Mouse (Mus musculus) CH12.LX (cell line): ENCODE results near the gene Actl10. TPM values are rescaled to one million over a fixed set of nuclear protein-coding genes. Genes with fewer than 3 reads are reported as not detected.

ENCODE experiments used
- DNase-seq: peaks from one replicate; pipeline ENCODE4 v3.0.0-alpha.2; 2013; ENCODE audit errors: extremely low read depth
- H3K27ac ChIP-seq: 2 replicates; pipeline ENCODE4 v1.5.1; 2012; ENCODE audit warnings: low read depth, mild to moderate bottlenecking, control low read depth, moderate library complexity; ENCODE audit not compliant: insufficient read depth
- H3K27me3 ChIP-seq: replicated peaks from 2 replicates; pipeline ENCODE3; 2012; ENCODE audit warnings: inconsistent platforms
- H3K36me3 ChIP-seq, 2 experiments: replicated peaks in 1 of 2; 2 replicates each; pipeline versions ENCODE3 to v1.6.1; 2012; ENCODE audit warnings: inconsistent platforms in 1 of 2, low read length in 1 of 2, mild to moderate bottlenecking in 1 of 2, mixed read lengths in 1 of 2, moderate library complexity in 1 of 2; ENCODE audit not compliant: control insufficient read depth in 1 of 2, insufficient read depth in 1 of 2
- H3K4me1 ChIP-seq, 2 experiments: 2 replicates each; pipeline ENCODE4 v1.6.1; 2012; ENCODE audit warnings: inconsistent platforms in 1 of 2, moderate library complexity in 1 of 2; ENCODE audit not compliant: insufficient read depth in 2 of 2, control insufficient read depth in 1 of 2
- H3K4me2 ChIP-seq: 2 replicates; pipeline ENCODE4 v1.6.1; 2012; ENCODE audit warnings: low read depth, mild to moderate bottlenecking, control low read depth; ENCODE audit not compliant: poor library complexity, insufficient read depth, severe bottlenecking
- H3K4me3 ChIP-seq, 3 experiments: fragments of 150-350 bp in 1 of 3; sonication (generic) in 1 of 3; replicated peaks in 1 of 3; 2 replicates each; pipeline versions ENCODE3 to v1.5.1; 2011 to 2012; ENCODE audit warnings: low read depth in 2 of 3, low read length in 2 of 3, mild to moderate bottlenecking in 2 of 3, moderate library complexity in 2 of 3, control low read depth in 1 of 3, improper control_type of control experiment in 1 of 3, inconsistent platforms in 1 of 3, mixed read lengths in 1 of 3; ENCODE audit not compliant: poor library complexity in 1 of 3
- H3K79me2 ChIP-seq: replicated peaks from 2 replicates; pipeline ENCODE4 v1.6.1; 2012; ENCODE audit warnings: mild to moderate bottlenecking, moderate library complexity; ENCODE audit not compliant: control insufficient read depth, poor library complexity, insufficient read depth, severe bottlenecking; ENCODE audit errors: extremely low read depth
- H3K9ac ChIP-seq: 2 replicates; pipeline ENCODE4 v1.6.1; 2012; ENCODE audit warnings: low read depth, mild to moderate bottlenecking, control low read depth, moderate library complexity; ENCODE audit not compliant: insufficient read depth
- H3K9me3 ChIP-seq: replicated peaks from 2 replicates; pipeline ENCODE3; 2012; ENCODE audit warnings: low read length, inconsistent platforms, mixed read lengths
- BHLHE40 ChIP-seq: IDR thresholded peaks from 2 replicates; pipeline ENCODE4 v1.6.1; 2011; ENCODE audit warnings: mild to moderate bottlenecking, low read depth, low read length, improper control_type of control experiment
- CTCF ChIP-seq, 2 experiments: IDR thresholded peaks in 1 of 2; conservative IDR thresholded peaks in 1 of 2; 2 replicates each; pipeline ENCODE4 v1.5.1; 2011 to 2012; ENCODE audit warnings: low read depth in 2 of 2, low read length in 2 of 2, improper control_type of control experiment in 1 of 2, inconsistent platforms in 1 of 2, mild to moderate bottlenecking in 1 of 2, moderate library complexity in 1 of 2
- ELF1 ChIP-seq: IDR thresholded peaks from 2 replicates; pipeline ENCODE4 v1.6.1; 2014; ENCODE audit warnings: low read depth, mild to moderate bottlenecking, inconsistent platforms, low read length, improper control_type of control experiment
- EP300 ChIP-seq: IDR thresholded peaks from 2 replicates; pipeline ENCODE4 v1.6.1; 2011; ENCODE audit warnings: low read length, improper control_type of control experiment
- IRF4 ChIP-seq: IDR thresholded peaks from 2 replicates; pipeline ENCODE4 v1.6.1; 2014; ENCODE audit warnings: low read depth, mild to moderate bottlenecking, inconsistent platforms, low read length, improper control_type of control experiment
- MAFK ChIP-seq: IDR thresholded peaks from 2 replicates; pipeline ENCODE4 v1.6.1; 2011; ENCODE audit warnings: low read length, improper control_type of control experiment; ENCODE audit not compliant: insufficient replicate concordance
- MYC ChIP-seq: IDR thresholded peaks from 2 replicates; pipeline ENCODE4 v1.6.1; 2011; ENCODE audit warnings: low read depth, mild to moderate bottlenecking, improper control_type of control experiment, low read length
- NELFE ChIP-seq: IDR thresholded peaks from 2 replicates; pipeline ENCODE4 v1.6.1; 2011; ENCODE audit warnings: low read depth, low read length, improper control_type of control experiment
- RAD21 ChIP-seq: IDR thresholded peaks from 2 replicates; pipeline ENCODE4 v1.6.1; 2011; ENCODE audit warnings: low read depth, mild to moderate bottlenecking, low read length, improper control_type of control experiment, moderate library complexity
- RCOR1 ChIP-seq: conservative IDR thresholded peaks from 2 replicates; pipeline ENCODE4 v1.6.1; 2012; ENCODE audit warnings: low read depth, mild to moderate bottlenecking, inconsistent platforms, low read length, improper control_type of control experiment
- SMC3 ChIP-seq: IDR thresholded peaks from 2 replicates; pipeline ENCODE4 v1.6.1; 2011; ENCODE audit warnings: low read depth, low read length, improper control_type of control experiment
- UBTF ChIP-seq: IDR thresholded peaks from 2 replicates; pipeline ENCODE4 v1.6.1; 2012; ENCODE audit warnings: low read depth, mild to moderate bottlenecking, inconsistent platforms, low read length, improper control_type of control experiment, moderate library complexity
- USF2 ChIP-seq: conservative IDR thresholded peaks from 2 replicates; pipeline ENCODE4 v1.6.1; 2011; ENCODE audit warnings: low read depth, low read length, improper control_type of control experiment
- ZC3H11A ChIP-seq: IDR thresholded peaks from 2 replicates; pipeline ENCODE4 v1.6.1; 2012; ENCODE audit warnings: low read depth, mild to moderate bottlenecking, inconsistent platforms, low read length, improper control_type of control experiment
- ZKSCAN1 ChIP-seq: IDR thresholded peaks from 2 replicates; pipeline ENCODE4 v1.6.1; 2012; ENCODE audit warnings: low read depth, inconsistent platforms, low read length, improper control_type of control experiment, borderline replicate concordance
- ZNF384 ChIP-seq: IDR thresholded peaks from 2 replicates; pipeline ENCODE4 v1.6.1; 2012; ENCODE audit warnings: low read depth, low read length, improper control_type of control experiment, inconsistent platforms
- dilution Hi-C: fragments of 300-500 bp; cut with MboI; formaldehyde crosslinking; loops from 2 replicates; pipeline ENCODE4 v1.14.3; 2020; ENCODE audit warnings: low sequenced_read_pairs; ENCODE audit not compliant: extremely low pct_unique_long_range_greater_than_20kb, extremely low pct_ligation_motif_present
- in situ Hi-C: fragments of 300-500 bp; cut with MboI; formaldehyde crosslinking; loops from 3 replicates; pipeline ENCODE4 v1.14.3; 2019; ENCODE audit warnings: low sequenced_read_pairs, low pct_ligation_motif_present, low pct_unique_long_range_greater_than_20kb, mixed read lengths
- polyA plus RNA-seq: library from polyadenylated mRNA; unstranded; fragments of >175 nt; gene quantifications from 2 replicates; pipeline ENCODE4 v1.2.1, GENCODE M21; 2012; ENCODE audit warnings: low read depth; ENCODE audit not compliant: insufficient read length
- total RNA-seq, 2 experiments: library from RNA; depleted of rRNA; stranded (reverse); fragments of 300-350 nt in 1 of 2; fragments of >200 nt in 1 of 2; gene quantifications; 2 replicates each; pipeline ENCODE4 v1.2.3; 2012 to 2014

The Actl10 gene
- total and polyA plus RNA-seq, 3 experiments: 0.20 to 0.25 TPM; not detected in 1

DNA sequence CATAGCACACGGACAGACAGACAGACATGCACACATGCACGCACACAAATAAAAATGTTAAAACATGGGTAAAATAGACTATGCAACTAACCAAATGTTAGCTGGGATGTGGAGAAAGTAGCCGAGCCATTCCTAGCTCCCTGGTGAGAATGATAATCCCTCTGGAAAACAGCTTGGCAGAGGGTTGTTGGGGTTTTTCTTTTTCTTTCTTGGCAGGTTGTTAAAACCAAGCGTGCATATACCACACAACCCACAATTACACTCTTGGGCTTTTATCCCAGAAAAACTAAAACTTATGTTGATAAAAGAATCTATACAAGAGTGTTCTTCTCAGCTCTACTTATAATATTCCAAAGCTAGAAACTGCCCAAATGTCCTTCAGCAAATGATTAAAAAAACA is 37.5 kb downstream of the Actl10 start:
- no peaks in the 10 kb centered on the region for H3K4me1 ChIP-seq
- H3K9me3 ChIP-seq: no peaks in the 10 kb centered on the region
- no peak overlapping the region for H3K4me2 ChIP-seq
- dilution Hi-C loops: no loop called here
- H3K79me2 ChIP-seq: no peaks in the 10 kb centered on the region
- no peak overlapping the region for H3K27ac ChIP-seq
- no peak overlapping the region for H3K4me3 ChIP-seq
- TF ChIP-seq IRF4 (no peak), UBTF (no peak), NELFE (no peak)
- H3K27me3 ChIP-seq: no peaks in the 10 kb centered on the region
- DNase-seq: no peak
- H3K9ac ChIP-seq: no peak overlapping the region
- in situ Hi-C loops: no loop called here
- peaks cover 2 to 21% of the 10 kb centered on the region in 2 experiments for H3K36me3 ChIP-seq

- in situ Hi-C loops: no loop called here
- no peak for TF ChIP-seq ZNF384
- TF ChIP-seq ZKSCAN1: no peak
- no peak for TF ChIP-seq MAFK
- TF ChIP-seq ZC3H11A: no peak
- TF ChIP-seq RCOR1: no peak
- TF ChIP-seq IRF4: no peak
- TF ChIP-seq BHLHE40: no peak
- TF ChIP-seq NELFE: no peak
- dilution Hi-C loops: no loop called here
- H3K27ac ChIP-seq: no peak overlapping the region
- H3K4me3 ChIP-seq: no peak overlapping the region
- no peak for DNase-seq
- H3K4me2 ChIP-seq: no peak overlapping the region
- H3K36me3 ChIP-seq: peaks cover 5 to 30% of the 10 kb centered on the region in 2 experiments
- H3K9ac ChIP-seq: no peak overlapping the region
- H3K79me2 ChIP-seq: no peaks in the 10 kb centered on the region
- no peaks in the 10 kb centered on the region for H3K27me3 ChIP-seq
- no peaks in the 10 kb centered on the region for H3K9me3 ChIP-seq
- no peaks in the 10 kb centered on the region for H3K4me1 ChIP-seq
These were observed 39.7 kb downstream of the Actl10 start for GRCm38 (mm10) chr2:154591239-154591638.

- H3K27me3 ChIP-seq: no peaks in the 10 kb centered on the region
- no peaks in the 10 kb centered on the region for H3K79me2 ChIP-seq
- in situ Hi-C loops: no loop called here
- no peak overlapping the region for H3K4me3 ChIP-seq
- H3K36me3 ChIP-seq: peaks cover 2 to 18% of the 10 kb centered on the region in 2 experiments
- no peaks in the 10 kb centered on the region for H3K9me3 ChIP-seq
- TF ChIP-seq ELF1 (no peak), MYC (no peak), RAD21 (peak; percentile 59), CTCF (conservative IDR thresholded peaks at IDR 0.05 in 1 of 2, IDR thresholded peaks at IDR 0.05 in 1 of 2; ENCODE audit: low read depth in 2 of 2, low read length in 2 of 2) (peak; percentile 41 to 76), USF2 (no peak), SMC3 (peak; percentile 58), IRF4 (0 out of 2 replicates have a peak, but pooled peaks have one; percentile 6), EP300 (no peak)
- no peak overlapping the region for H3K4me2 ChIP-seq
- dilution Hi-C loops: no loop called here
- DNase-seq: peak; percentile 58
- H3K27ac ChIP-seq: no peak overlapping the region
- peaks cover 8 to 14% of the 10 kb centered on the region in 2 experiments for H3K4me1 ChIP-seq
- no peak overlapping the region for H3K9ac ChIP-seq
These were observed 41.4 kb downstream of the Actl10 start for GRCm38 (mm10) chr2:154593025-154593424.
